Mouse (Mus musculus) intestine, postnatal 0 days (tissue): ENCODE measurements around the gene Nkain4. TPM values are rescaled to one million over a fixed set of nuclear protein-coding genes. Genes with fewer than 3 reads are reported as not detected.

Source experiments
- ATAC-seq: fragments of 200-750 bp; cut with Nextera tagmentation; 2 replicates; pipeline ENCODE4 v1.8.0; 2017; ENCODE audit warnings: mild to moderate bottlenecking, moderate TSS enrichment, moderate library complexity
- H3K27ac ChIP-seq: fragments of 300-500 bp; sonication (generic); 2 replicates; pipeline ENCODE4 v1.5.1; 2014; ENCODE audit warnings: mild to moderate bottlenecking, low read depth, low read length, moderate library complexity
- H3K27me3 ChIP-seq: fragments of 300-500 bp; sonication (generic); replicated peaks from 2 replicates; pipeline ENCODE4 v1.6.1; 2014; ENCODE audit warnings: low read length, mixed read lengths; ENCODE audit not compliant: control insufficient read depth, insufficient read depth
- H3K36me3 ChIP-seq: fragments of 300-500 bp; sonication (generic); 2 replicates; pipeline ENCODE4 v1.6.1; 2014; ENCODE audit warnings: mild to moderate bottlenecking, moderate library complexity; ENCODE audit not compliant: control insufficient read depth, insufficient read depth
- H3K4me1 ChIP-seq: fragments of 300-500 bp; sonication (generic); replicated peaks from 2 replicates; pipeline ENCODE4 v1.6.1; 2014; ENCODE audit warnings: antibody characterized with exemption, low read length, mixed read lengths; ENCODE audit not compliant: control insufficient read depth, insufficient read depth
- H3K4me2 ChIP-seq: fragments of 300-500 bp; sonication (generic); replicated peaks from 2 replicates; pipeline ENCODE4 v1.6.1; 2014; ENCODE audit warnings: low read depth, mild to moderate bottlenecking, moderate library complexity
- H3K4me3 ChIP-seq: fragments of 300-500 bp; sonication (generic); 2 replicates; pipeline ENCODE4 v1.5.1; 2014; ENCODE audit warnings: low read depth, low read length
- H3K9ac ChIP-seq: fragments of 300-500 bp; sonication (generic); 2 replicates; pipeline ENCODE4 v1.6.1; 2014; ENCODE audit warnings: mild to moderate bottlenecking, low read depth, low read length
- H3K9me3 ChIP-seq: fragments of 300-500 bp; sonication (generic); 2 replicates; pipeline ENCODE4 v1.6.1; 2016; ENCODE audit warnings: mixed run types; ENCODE audit not compliant: control insufficient read depth
- CTCF ChIP-seq: sonication (generic); IDR thresholded peaks from 2 replicates; pipeline ENCODE4 v1.5.1; 2016; ENCODE audit warnings: low read depth, mild to moderate bottlenecking, control low read depth, antibody characterized with exemption, moderate library complexity
- WGBS: fragments of 180-500 bp; shearing (Covaris S2); extraction: QIAGEN DNeasy Blood & Tissue Kit; methylation state at CpG from one replicate; pipeline ENCODE4 v1.1.7; 2014; 5-methylcytosine and 5-hydroxymethylcytosine counted together
- polyA plus RNA-seq: library from polyadenylated mRNA; unstranded; fragments of >200 nt; fragmentation: Nextera tagmentation; extraction: Ambion mirVana; gene quantifications from 2 replicates; pipeline ENCODE4 v1.2.1, GENCODE M21; 2015

The Nkain4 gene
- polyA plus RNA-seq, result 22.9 and 25.9 TPM in 2 replicates

- H3K4me2 ChIP-seq, result peak within 1 kb of the TSS; percentile 94
- peak within 1 kb of the TSS; percentile 15; the same call in 1 of the 2 replicates for H3K27ac ChIP-seq
- H3K9me3 ChIP-seq, result no peaks in the 10 kb centered on the region
- peak within 1 kb of the TSS; percentile 37 for H3K9ac ChIP-seq
- under 1% methylated on average over 52 of the region's 52 CpGs for WGBS
- no peaks in the 10 kb centered on the region for H3K4me1 ChIP-seq
- TF ChIP-seq CTCF, result peak; percentile 65
- peak within 1 kb of the TSS; percentile 54 for H3K4me3 ChIP-seq
- peak; percentile 55 for ATAC-seq
- 0 out of 2 replicates have a peak, but pooled peaks cover 7% of the 10 kb centered on the region for H3K27me3 ChIP-seq
- no peaks in the 10 kb centered on the region for H3K36me3 ChIP-seq
Measured at GRCm38 (mm10) chr2:180954061-180955047, at the start of gene Nkain4. TSS of gene Nkain4 (minus strand) at chr2:180954699.

- Histone ChIP-seq H3K9me3 (no peaks in the 10 kb centered on the region), H3K4me2 (no peak overlapping the region), H3K27me3 (no peaks in the 10 kb centered on the region), H3K4me1 (no peaks in the 10 kb centered on the region), H3K36me3 (no peaks in the 10 kb centered on the region), H3K4me3 (no peak overlapping the region), H3K9ac (no peak overlapping the region), H3K27ac (no peak overlapping the region)
- TF ChIP-seq CTCF, result no peak
- WGBS, result 78% methylated on average over 3 of the region's 3 CpGs
- no peak for ATAC-seq
Measured at GRCm38 (mm10) chr2:180996905-180997304, 42.4 kb upstream of the Nkain4 start.

DNA sequence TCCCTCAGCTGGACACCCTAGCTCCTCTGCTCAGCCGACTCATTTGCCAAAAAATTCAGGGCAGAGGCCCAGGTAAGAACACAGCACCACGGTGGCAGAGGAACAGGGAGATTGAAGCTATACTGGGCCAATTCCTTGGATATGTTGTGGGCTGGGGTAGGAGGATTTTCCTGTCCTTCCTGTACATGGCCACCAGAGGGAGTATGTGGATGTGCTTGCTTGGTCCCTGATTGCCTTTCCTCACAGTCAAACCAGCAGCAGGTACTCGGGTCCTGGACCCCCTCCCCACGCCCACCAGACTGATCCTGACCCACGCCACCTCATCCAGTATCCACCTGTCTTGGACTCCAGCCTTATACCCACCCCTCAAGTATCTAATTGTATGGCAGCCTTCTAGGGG is 41.9 kb upstream of the Nkain4 start:
- WGBS, result 12% methylated on average over 5 of the region's 5 CpGs
- ATAC-seq, result no peak
- Histone ChIP-seq H3K9me3 (no peaks in the 10 kb centered on the region), H3K27ac (no peak overlapping the region), H3K4me1 (no peaks in the 10 kb centered on the region), H3K9ac (no peak overlapping the region), H3K36me3 (no peaks in the 10 kb centered on the region), H3K27me3 (no peaks in the 10 kb centered on the region), H3K4me3 (no peak overlapping the region), H3K4me2 (no peak overlapping the region)
- TF ChIP-seq CTCF, result peak; percentile 91

DNA sequence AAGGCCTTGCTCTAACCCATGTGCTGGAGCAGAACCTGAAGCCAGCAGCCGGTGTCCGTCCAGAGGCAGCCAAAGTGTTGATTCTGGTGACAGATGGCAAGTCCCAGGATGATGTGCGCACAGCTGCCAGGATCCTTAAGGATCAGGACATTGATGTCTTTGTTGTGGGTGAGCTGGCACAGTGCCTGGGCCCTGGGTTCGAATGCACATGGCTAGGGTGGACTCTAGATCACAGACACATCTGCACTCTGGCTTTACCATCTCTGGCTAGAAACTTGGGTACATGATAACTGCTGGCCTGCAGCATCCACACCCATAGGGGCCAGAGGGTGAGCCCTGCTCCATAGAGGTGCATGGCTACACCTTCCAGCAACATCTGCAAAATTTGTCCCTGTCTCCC is 41.0 kb upstream of the Nkain4 start:
- H3K9me3 ChIP-seq, result no peaks in the 10 kb centered on the region
- 89% methylated on average over 4 of the region's 4 CpGs for WGBS
- TF ChIP-seq CTCF, result no peak

GRCm38 (mm10) chr2:180994360-180994759 is 39.9 kb upstream of the Nkain4 start:
- no peak for ATAC-seq

More for the DNA sequence above, 41.0 kb upstream of the Nkain4 start:
- H3K27ac ChIP-seq, result no peak overlapping the region
- no peaks in the 10 kb centered on the region for H3K27me3 ChIP-seq
- no peak for ATAC-seq
- no peak overlapping the region for H3K4me3 ChIP-seq
- no peaks in the 10 kb centered on the region for H3K4me1 ChIP-seq
- H3K36me3 ChIP-seq, result no peaks in the 10 kb centered on the region
- H3K4me2 ChIP-seq, result no peak overlapping the region
- no peak overlapping the region for H3K9ac ChIP-seq

DNA sequence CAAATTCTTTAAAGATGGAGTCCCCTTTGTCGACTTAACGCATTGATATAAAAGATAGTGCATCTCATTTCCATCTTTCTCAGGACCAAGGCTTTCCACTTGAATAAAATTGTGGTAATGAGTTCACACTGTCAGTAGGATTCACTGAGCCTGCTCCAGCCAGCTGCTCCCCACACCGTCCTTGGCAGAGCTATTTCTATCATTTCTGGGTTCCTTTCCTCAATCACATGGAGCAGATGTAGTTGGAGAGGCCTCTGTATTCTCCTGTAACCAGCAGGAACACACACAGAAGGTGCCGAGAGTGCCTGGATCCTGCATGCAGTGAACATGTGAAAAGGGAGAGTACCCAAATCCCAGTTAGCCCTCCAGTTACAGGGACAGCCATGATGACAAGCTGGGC is 35.8 kb upstream of the Nkain4 start:
- Histone ChIP-seq H3K4me1 (no peaks in the 10 kb centered on the region), H3K9ac (no peak overlapping the region), H3K36me3 (no peaks in the 10 kb centered on the region), H3K4me3 (no peak overlapping the region), H3K27me3 (no peaks in the 10 kb centered on the region), H3K4me2 (no peak overlapping the region), H3K27ac (no peak overlapping the region), H3K9me3 (no peaks in the 10 kb centered on the region)
- TF ChIP-seq CTCF, result no peak
- no peak for ATAC-seq
- 73% methylated on average over 4 of the region's 4 CpGs for WGBS

More at GRCm38 (mm10) chr2:180994360-180994759, 39.9 kb upstream of the Nkain4 start:
- no peaks in the 10 kb centered on the region for H3K4me1 ChIP-seq
- no peak overlapping the region for H3K27ac ChIP-seq
- no peak overlapping the region for H3K4me3 ChIP-seq
- no peak overlapping the region for H3K4me2 ChIP-seq
- TF ChIP-seq CTCF, result no peak
- 70% methylated on average over 2 of the region's 2 CpGs for WGBS
- H3K9me3 ChIP-seq, result no peaks in the 10 kb centered on the region
- no peak overlapping the region for H3K9ac ChIP-seq
- no peaks in the 10 kb centered on the region for H3K36me3 ChIP-seq
- H3K27me3 ChIP-seq, result no peaks in the 10 kb centered on the region
